Mouse (Mus musculus) right cerebral cortex, postnatal 10 days (tissue): ENCODE data around the gene Sox1.

Experiments used
- DNase-seq, 2 experiments: peaks; one replicate each; pipeline ENCODE4 v3.0.0; 2021; ENCODE audit warnings: low spot score in 2 of 2

Sox1 gene

GRCm38 (mm10) chr8:12417056-12417455 lies 22.0 kb downstream of the Sox1 start:
- no peak for DNase-seq

- no peak for DNase-seq
Measured at GRCm38 (mm10) chr8:12420537-12420936, 25.4 kb downstream of the Sox1 start.

GRCm38 (mm10) chr8:12425906-12426305 lies 30.8 kb downstream of the Sox1 start:
- DNase-seq: no peak

- DNase-seq: peak in 1 of 2 experiments; percentile 15
Measured at GRCm38 (mm10) chr8:12427346-12427745, 32.3 kb downstream of the Sox1 start.

GRCm38 (mm10) chr8:12427886-12428799 lies 33.0 kb downstream of the Sox1 start:
- DNase-seq: peak in 1 of 2 experiments; percentile 21

- DNase-seq: no peak
Measured at GRCm38 (mm10) chr8:12428931-12429330, 33.8 kb downstream of the Sox1 start.

GRCm38 (mm10) chr8:12429601-12430172 lies 34.6 kb downstream of the Sox1 start:
- DNase-seq: no peak

GRCm38 (mm10) chr8:12430173-12430899 lies 35.2 kb downstream of the Sox1 start:
- DNase-seq: peak; percentile 80 to 84

GRCm38 (mm10) chr8:12430900-12431737 lies 36.0 kb downstream of the Sox1 start:
- peak in 1 of 2 experiments; percentile 32 for DNase-seq

- DNase-seq: no peak
Measured at GRCm38 (mm10) chr8:12431738-12432055, 36.6 kb downstream of the Sox1 start.

- peak in 1 of 2 experiments; percentile 49 for DNase-seq
Measured at GRCm38 (mm10) chr8:12432546-12432945, 37.5 kb downstream of the Sox1 start.

- DNase-seq: peak in 1 of 2 experiments; percentile 40
Measured at GRCm38 (mm10) chr8:12434771-12435170, 39.7 kb downstream of the Sox1 start.

GRCm38 (mm10) chr8:12438021-12438420 lies 42.9 kb downstream of the Sox1 start:
- DNase-seq: no peak

- DNase-seq: peak in 1 of 2 experiments; percentile 48
Measured at GRCm38 (mm10) chr8:12439044-12439443, 43.9 kb downstream of the Sox1 start.

- DNase-seq: no peak
Measured at GRCm38 (mm10) chr8:12439846-12440245, 44.8 kb downstream of the Sox1 start.

- DNase-seq: no peak
Measured at GRCm38 (mm10) chr8:12440997-12441396, 45.9 kb downstream of the Sox1 start.

- no peak for DNase-seq
Measured at GRCm38 (mm10) chr8:12445258-12445657, 50.2 kb downstream of the Sox1 start.

- no peak for DNase-seq
Measured at GRCm38 (mm10) chr8:12445926-12446680, 51.0 kb downstream of the Sox1 start.
